Mouse (Mus musculus): ENCODE measurements around the gene Stmnd1. TPM values are rescaled to one million over a fixed set of nuclear protein-coding genes. Genes with fewer than 3 reads are reported as not detected.
"Not testable (repeated sequence)": the region's sequence is repeated elsewhere in the genome, so short reads cannot be mapped to it uniquely, and the experiment has no call there.

Gene Stmnd1
- polyA plus RNA-seq, 1 experiment from 2014 or later, result not detected

GRCm38 (mm10) chr13:46310790-46311189 is 37.3 kb downstream of the Stmnd1 start:
- Histone ChIP-seq H3K36me3 (replicated peaks) (no peaks in the 10 kb centered on the region), H3K4me3 (replicated peaks) (no peak overlapping the region), H3K4me1 (no peaks in the 10 kb centered on the region), H3K27ac (no peak overlapping the region), H3K27me3 (no peaks in the 10 kb centered on the region; the same call in 1 of the 2 replicates), H3K9me3 (no peaks in the 10 kb centered on the region), H3K9ac (no peak overlapping the region), H3K4me2 (no peak overlapping the region)
- no peak for ATAC-seq (ENCODE audit: low FRiP score)
- 60% methylated on average over 10 of the region's 10 CpGs for WGBS

GRCm38 (mm10) chr13:46313176-46313575 is 39.7 kb downstream of the Stmnd1 start:
- H3K4me3 ChIP-seq (replicated peaks), result no peak overlapping the region
- H3K4me1 ChIP-seq, result no peaks in the 10 kb centered on the region
- 0 out of 2 replicates have a peak, but pooled peaks cover 3% of the 10 kb centered on the region for H3K9me3 ChIP-seq
- no peak overlapping the region for H3K9ac ChIP-seq
- WGBS, result 88% methylated on average over 5 of the region's 5 CpGs
- no peak overlapping the region for H3K4me2 ChIP-seq
- H3K36me3 ChIP-seq (replicated peaks), result no peaks in the 10 kb centered on the region
- H3K27me3 ChIP-seq, result no peaks in the 10 kb centered on the region; the same call in 1 of the 2 replicates
- no peak overlapping the region for H3K27ac ChIP-seq
- ATAC-seq (ENCODE audit: low FRiP score), result no peak

GRCm38 (mm10) chr13:46315165-46315564 is 41.6 kb downstream of the Stmnd1 start:
- no peak for ATAC-seq (ENCODE audit: low FRiP score)
- no peak overlapping the region for H3K4me3 ChIP-seq (replicated peaks)
- H3K4me2 ChIP-seq, result no peak overlapping the region
- no peak overlapping the region for H3K27ac ChIP-seq
- no peaks in the 10 kb centered on the region; the same call in 1 of the 2 replicates for H3K27me3 ChIP-seq
- H3K36me3 ChIP-seq (replicated peaks), result no peaks in the 10 kb centered on the region
- 88% methylated on average over 7 of the region's 7 CpGs for WGBS
- no peaks in the 10 kb centered on the region for H3K4me1 ChIP-seq
- H3K9me3 ChIP-seq, result 0 out of 2 replicates have a peak, but pooled peaks cover 3% of the 10 kb centered on the region
- no peak overlapping the region for H3K9ac ChIP-seq

GRCm38 (mm10) chr13:46326351-46326985 is 52.9 kb downstream of the Stmnd1 start:
- H3K4me1 ChIP-seq, result no peaks in the 10 kb centered on the region
- no peaks in the 10 kb centered on the region for H3K27me3 ChIP-seq
- 91% methylated on average over 4 of the region's 4 CpGs for WGBS
- no peak overlapping the region for H3K4me3 ChIP-seq (replicated peaks)
- no peak overlapping the region for H3K4me2 ChIP-seq
- no peak overlapping the region for H3K27ac ChIP-seq
- H3K9ac ChIP-seq, result no peak overlapping the region
- no peaks in the 10 kb centered on the region for H3K36me3 ChIP-seq (replicated peaks)
- no peak for ATAC-seq (ENCODE audit: low FRiP score)
- H3K9me3 ChIP-seq, result no peaks in the 10 kb centered on the region

GRCm38 (mm10) chr13:46335020-46335419 is 61.5 kb downstream of the Stmnd1 start:
- Histone ChIP-seq H3K9me3 (peaks cover 6% of the 10 kb centered on the region; the same call in 1 of the 2 replicates), H3K27me3 (no peaks in the 10 kb centered on the region), H3K4me2 (no peak overlapping the region), H3K4me3 (replicated peaks) (no peak overlapping the region), H3K27ac (no peak overlapping the region), H3K4me1 (no peaks in the 10 kb centered on the region), H3K36me3 (replicated peaks) (no peaks in the 10 kb centered on the region), H3K9ac (no peak overlapping the region)
- ATAC-seq (ENCODE audit: low FRiP score), result 0 out of 2 replicates have a peak, but pooled peaks have one; percentile 14
- WGBS, result 78% methylated on average over 6 of the region's 6 CpGs

- H3K9me3 ChIP-seq; H3K4me2 ChIP-seq; H3K27ac ChIP-seq; ATAC-seq (ENCODE audit: low FRiP score); H3K27me3 ChIP-seq; H3K4me3 ChIP-seq (replicated peaks); H3K36me3 ChIP-seq (replicated peaks); H3K4me1 ChIP-seq; H3K9ac ChIP-seq: not testable (repeated sequence)
- 71% methylated on average over 1 of the region's 1 CpGs for WGBS
These were observed 62.8 kb downstream of the Stmnd1 start for GRCm38 (mm10) chr13:46336281-46336680.

GRCm38 (mm10) chr13:46337791-46338190 is 64.3 kb downstream of the Stmnd1 start:
- Histone ChIP-seq H3K4me1 (no peaks in the 10 kb centered on the region), H3K36me3 (replicated peaks) (no peaks in the 10 kb centered on the region), H3K27ac (no peak overlapping the region), H3K9ac (no peak overlapping the region), H3K27me3 (no peaks in the 10 kb centered on the region), H3K4me3 (replicated peaks) (no peak overlapping the region), H3K9me3 (no peaks in the 10 kb centered on the region), H3K4me2 (no peak overlapping the region)
- ATAC-seq (ENCODE audit: low FRiP score), result no peak
- 91% methylated on average over 2 of the region's 2 CpGs for WGBS

GRCm38 (mm10) chr13:46339954-46340353 is 66.4 kb downstream of the Stmnd1 start:
- H3K9ac ChIP-seq, result no peak overlapping the region
- no peaks in the 10 kb centered on the region for H3K4me1 ChIP-seq
- H3K4me3 ChIP-seq (replicated peaks), result no peak overlapping the region
- 74% methylated on average over 4 of the region's 4 CpGs for WGBS
- H3K27ac ChIP-seq, result no peak overlapping the region
- H3K27me3 ChIP-seq, result no peaks in the 10 kb centered on the region
- no peak for ATAC-seq (ENCODE audit: low FRiP score)
- H3K4me2 ChIP-seq, result no peak overlapping the region
- no peaks in the 10 kb centered on the region for H3K9me3 ChIP-seq
- no peaks in the 10 kb centered on the region for H3K36me3 ChIP-seq (replicated peaks)

- ATAC-seq (ENCODE audit: low FRiP score), result no peak
- Histone ChIP-seq H3K9me3 (no peaks in the 10 kb centered on the region), H3K4me1 (no peaks in the 10 kb centered on the region), H3K27ac (no peak overlapping the region), H3K27me3 (no peaks in the 10 kb centered on the region), H3K36me3 (replicated peaks) (no peaks in the 10 kb centered on the region), H3K4me3 (replicated peaks) (no peak overlapping the region), H3K9ac (no peak overlapping the region), H3K4me2 (no peak overlapping the region)
- 97% methylated on average over 8 of the region's 8 CpGs for WGBS
These were observed 67.1 kb downstream of the Stmnd1 start for GRCm38 (mm10) chr13:46340583-46340982.

- Histone ChIP-seq H3K27me3 (no peaks in the 10 kb centered on the region), H3K36me3 (replicated peaks) (no peaks in the 10 kb centered on the region), H3K4me1 (no peaks in the 10 kb centered on the region), H3K9ac (no peak overlapping the region), H3K4me3 (replicated peaks) (no peak overlapping the region), H3K9me3 (no peaks in the 10 kb centered on the region), H3K27ac (no peak overlapping the region), H3K4me2 (no peak overlapping the region)
- 89% methylated on average over 5 of the region's 5 CpGs for WGBS
- ATAC-seq (ENCODE audit: low FRiP score), result no peak
These were observed 67.9 kb downstream of the Stmnd1 start for GRCm38 (mm10) chr13:46341419-46341818.

GRCm38 (mm10) chr13:46343226-46343625 is 69.7 kb downstream of the Stmnd1 start:
- Histone ChIP-seq H3K27me3 (no peaks in the 10 kb centered on the region), H3K27ac (no peak overlapping the region), H3K9ac (no peak overlapping the region), H3K4me1 (no peaks in the 10 kb centered on the region), H3K4me2 (no peak overlapping the region), H3K9me3 (no peaks in the 10 kb centered on the region), H3K4me3 (replicated peaks) (no peak overlapping the region), H3K36me3 (replicated peaks) (no peaks in the 10 kb centered on the region)
- WGBS, result 82% methylated on average over 7 of the region's 7 CpGs
- ATAC-seq (ENCODE audit: low FRiP score), result no peak

GRCm38 (mm10) chr13:46346830-46347512 is 73.5 kb downstream of the Stmnd1 start:
- H3K27me3 ChIP-seq, result no peaks in the 10 kb centered on the region
- WGBS, result 83% methylated on average over 10 of the region's 10 CpGs
- no peak overlapping the region for H3K4me2 ChIP-seq
- no peak overlapping the region for H3K9ac ChIP-seq
- ATAC-seq (ENCODE audit: low FRiP score), result no peak
- H3K9me3 ChIP-seq, result no peaks in the 10 kb centered on the region
- H3K27ac ChIP-seq, result no peak overlapping the region
- H3K4me3 ChIP-seq (replicated peaks), result no peak overlapping the region
- H3K36me3 ChIP-seq (replicated peaks), result no peaks in the 10 kb centered on the region
- 0 out of 2 replicates have a peak, but pooled peaks cover 8% of the 10 kb centered on the region for H3K4me1 ChIP-seq

- no peak overlapping the region for H3K4me2 ChIP-seq
- 0 out of 2 replicates have a peak, but pooled peaks cover 8% of the 10 kb centered on the region for H3K4me1 ChIP-seq
- H3K27ac ChIP-seq, result no peak overlapping the region
- ATAC-seq (ENCODE audit: low FRiP score), result no peak
- no peak overlapping the region for H3K4me3 ChIP-seq (replicated peaks)
- H3K27me3 ChIP-seq, result no peaks in the 10 kb centered on the region
- H3K9me3 ChIP-seq, result no peaks in the 10 kb centered on the region
- 48% methylated on average over 3 of the region's 3 CpGs for WGBS
- no peak overlapping the region for H3K9ac ChIP-seq
- H3K36me3 ChIP-seq (replicated peaks), result no peaks in the 10 kb centered on the region
These were observed 76.1 kb downstream of the Stmnd1 start for GRCm38 (mm10) chr13:46349664-46350063.
